Mouse (Mus musculus): ENCODE data around the gene Sirt2. TPM values are rescaled to one million over a fixed set of nuclear protein-coding genes. Genes with fewer than 3 reads are reported as not detected.
A peak's percentile ranks its signal among the peaks of the same experiment; 100 is the strongest.

Sirt2 gene
- total RNA-seq, 2 experiments from 2014 or later, result 49.7 to 85.8 TPM

DNA sequence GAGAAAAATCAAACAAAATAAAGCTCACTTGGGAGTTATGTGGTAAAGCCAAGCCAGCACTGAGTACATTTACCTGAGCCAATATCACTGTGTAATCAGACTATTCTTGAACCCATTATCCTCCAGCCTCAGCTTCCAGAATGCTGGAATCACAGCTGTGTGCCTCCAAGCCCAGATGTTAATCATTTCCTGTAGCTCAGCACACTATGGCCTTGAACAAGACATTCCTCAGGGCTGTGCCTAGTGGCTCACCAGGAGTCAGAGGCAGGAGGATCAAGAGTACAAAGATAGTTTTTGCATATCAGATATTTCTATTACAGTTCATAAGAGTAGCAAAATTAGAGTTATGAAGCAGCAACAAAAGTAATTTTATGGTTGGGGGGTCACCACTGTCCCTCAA lies 25.2 kb downstream of the Sirt2 start:
- ATAC-seq (replicated peaks; ENCODE audit: low FRiP score, low TSS enrichment, poor library complexity, severe bottlenecking), result no peak

DNA sequence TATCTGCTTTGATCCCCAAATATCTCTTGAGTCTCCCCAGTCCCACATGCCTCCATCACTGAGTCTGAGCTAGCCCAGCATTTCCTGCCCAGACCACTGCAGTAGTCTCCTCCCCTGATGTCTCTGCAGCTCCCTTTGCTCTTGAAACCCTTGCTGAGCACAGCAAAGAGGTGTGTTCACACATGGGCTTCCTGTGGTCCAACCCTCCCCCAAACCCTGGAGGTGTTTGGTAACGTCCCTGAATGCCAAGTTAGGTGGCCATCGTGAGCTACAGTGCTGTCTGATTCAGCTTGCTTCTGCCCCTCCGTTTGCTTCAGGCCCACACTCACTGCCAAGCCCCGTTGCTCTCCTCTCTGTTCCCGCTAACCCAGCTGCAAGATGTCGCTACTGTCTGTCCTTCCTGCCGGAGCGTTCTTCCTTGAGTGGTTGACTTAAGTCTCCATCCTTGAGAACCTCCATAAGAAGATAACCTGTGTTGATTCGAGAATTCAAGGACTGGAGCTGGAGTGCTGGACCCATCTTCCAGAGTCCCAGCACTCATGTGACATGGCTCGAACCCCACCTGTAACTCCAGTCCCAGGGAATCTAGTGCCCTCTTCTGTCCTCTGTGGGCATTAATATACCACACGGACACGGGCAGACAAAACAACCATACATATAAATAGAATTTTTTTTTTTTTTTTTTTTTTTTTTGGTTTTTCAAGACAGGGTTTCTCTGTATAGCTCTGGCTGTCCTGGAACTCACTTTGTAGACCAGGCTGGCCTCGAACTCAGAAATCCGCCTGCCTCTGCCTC lies 26.1 kb downstream of the Sirt2 start:
- no peak for ATAC-seq (replicated peaks; ENCODE audit: low FRiP score, low TSS enrichment, poor library complexity, severe bottlenecking)

DNA sequence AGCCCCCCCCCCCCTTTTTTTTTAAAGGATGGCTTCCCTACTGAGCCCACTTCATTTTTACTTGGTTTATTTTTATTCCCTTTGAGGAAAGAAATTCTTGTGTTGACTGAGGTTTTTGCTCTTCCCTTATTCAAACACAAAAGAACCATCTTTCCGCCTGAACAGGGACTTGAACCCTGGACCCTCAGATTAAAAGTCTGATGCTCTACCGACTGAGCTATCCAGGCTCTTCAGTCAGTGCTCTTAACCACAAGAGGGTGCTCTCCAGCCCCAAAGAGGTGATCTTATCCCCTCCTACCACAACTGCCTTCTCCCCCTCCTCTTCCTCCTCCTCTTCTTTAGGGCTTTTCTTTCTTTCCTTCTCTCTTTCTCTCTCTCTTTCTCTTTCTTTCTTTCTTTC lies 27.3 kb downstream of the Sirt2 start:
- ATAC-seq (replicated peaks; ENCODE audit: low FRiP score, low TSS enrichment, poor library complexity, severe bottlenecking), result no peak

DNA sequence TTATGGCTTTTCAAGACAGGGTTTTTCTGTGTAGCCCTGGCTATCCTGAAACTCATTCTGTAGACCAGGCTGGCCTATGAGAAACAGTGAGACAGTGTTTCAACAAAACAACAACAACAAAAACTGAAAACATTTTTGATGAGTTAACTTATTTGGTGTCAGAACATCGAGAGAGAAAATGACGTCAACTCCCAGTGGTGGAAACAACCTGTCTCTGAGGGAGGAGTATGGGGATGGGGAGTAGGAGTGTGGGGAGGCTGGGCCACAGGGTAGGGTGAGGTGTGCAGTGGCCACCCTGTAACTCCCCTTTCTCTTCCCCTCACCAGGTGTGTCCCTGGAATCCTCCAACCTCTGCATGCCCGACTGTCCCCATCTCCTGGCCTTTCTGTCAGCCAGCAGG lies 28.0 kb downstream of the Sirt2 start:
- no peak for ATAC-seq (replicated peaks; ENCODE audit: low FRiP score, low TSS enrichment, poor library complexity, severe bottlenecking)

DNA sequence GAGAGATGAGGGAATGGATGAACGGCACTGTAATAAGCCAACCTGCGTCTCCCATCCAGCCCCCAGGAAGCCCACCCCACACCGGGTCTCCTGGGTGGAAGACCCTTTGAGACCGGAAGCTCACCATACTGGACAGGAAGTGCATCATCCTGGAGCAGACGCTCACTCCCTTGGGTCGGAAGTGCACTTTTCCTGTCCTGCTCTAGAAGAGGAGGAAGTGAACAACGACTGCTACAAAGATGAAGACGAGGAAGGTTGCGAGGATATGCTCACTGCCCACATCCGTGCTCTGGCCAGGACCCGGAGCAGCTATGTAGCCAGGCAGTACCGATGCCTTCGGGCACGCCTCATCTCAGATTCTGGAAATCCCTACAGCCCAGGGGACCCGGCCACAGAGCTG lies 29.3 kb downstream of the Sirt2 start:
- peak; percentile 28; the same call in 1 of the 2 replicates for ATAC-seq (replicated peaks; ENCODE audit: low FRiP score, low TSS enrichment, poor library complexity, severe bottlenecking)

DNA sequence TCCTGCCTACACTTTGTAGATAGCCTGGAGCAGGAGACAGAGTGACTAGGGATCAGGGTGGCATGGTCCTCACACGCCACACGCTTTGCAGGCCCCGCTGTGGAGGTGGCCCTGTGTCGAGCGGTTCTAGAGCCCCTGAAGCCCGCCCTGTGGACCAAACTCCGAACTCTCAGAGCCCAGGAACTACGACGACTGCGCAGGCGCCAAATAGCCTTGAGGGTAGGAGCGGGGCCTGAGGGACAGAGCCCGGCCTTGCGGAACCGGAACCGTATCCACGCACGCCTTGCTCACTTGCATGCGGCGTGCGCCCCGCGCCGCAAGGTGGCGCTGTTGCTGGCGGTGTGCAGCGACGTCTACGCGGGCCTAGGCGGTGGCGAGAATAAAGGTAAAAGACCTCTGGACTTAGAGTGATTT lies 30.0 kb downstream of the Sirt2 start:
- peak; percentile 79 for ATAC-seq (replicated peaks; ENCODE audit: low FRiP score, low TSS enrichment, poor library complexity, severe bottlenecking)

DNA sequence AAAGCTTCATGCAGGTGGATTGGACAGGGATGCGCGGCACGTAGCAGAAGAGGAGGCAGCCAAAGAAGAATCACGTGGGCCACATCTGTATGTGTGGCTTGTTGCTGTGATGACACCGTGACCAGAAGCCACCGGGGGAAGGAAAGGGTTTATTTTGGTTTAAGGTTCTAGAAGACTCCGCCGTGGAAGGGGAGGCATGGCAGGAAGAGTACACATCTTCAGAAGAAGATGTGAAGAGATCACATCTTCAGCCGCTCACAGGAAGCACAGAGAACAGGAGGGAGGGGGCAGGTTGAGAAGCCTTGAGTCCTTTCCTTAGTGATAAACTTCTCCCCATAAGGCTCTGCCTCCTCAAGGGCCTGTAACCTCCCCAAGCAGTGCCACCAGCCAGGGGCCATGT lies 33.5 kb downstream of the Sirt2 start:
- ATAC-seq (replicated peaks; ENCODE audit: low FRiP score, low TSS enrichment, poor library complexity, severe bottlenecking), result no peak

DNA sequence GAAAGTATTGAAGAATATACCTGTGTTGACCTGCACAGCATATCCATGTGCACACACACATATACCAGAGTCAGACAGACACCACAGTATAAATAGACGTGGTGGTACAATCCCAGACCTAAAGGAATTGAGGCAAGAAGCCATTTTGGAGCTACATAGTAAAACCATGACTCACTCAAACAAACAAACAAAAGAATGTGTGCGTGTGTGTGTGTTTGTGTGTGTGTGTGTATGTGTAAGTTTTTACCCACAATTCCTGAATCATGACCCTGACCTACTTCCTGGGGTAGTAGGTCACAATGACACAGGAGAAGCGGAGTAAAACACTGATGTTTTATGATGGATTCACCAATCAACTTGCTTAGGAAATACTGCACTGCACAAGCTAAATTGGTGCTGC lies 34.9 kb downstream of the Sirt2 start:
- ATAC-seq (replicated peaks; ENCODE audit: low FRiP score, low TSS enrichment, poor library complexity, severe bottlenecking), result no peak

DNA sequence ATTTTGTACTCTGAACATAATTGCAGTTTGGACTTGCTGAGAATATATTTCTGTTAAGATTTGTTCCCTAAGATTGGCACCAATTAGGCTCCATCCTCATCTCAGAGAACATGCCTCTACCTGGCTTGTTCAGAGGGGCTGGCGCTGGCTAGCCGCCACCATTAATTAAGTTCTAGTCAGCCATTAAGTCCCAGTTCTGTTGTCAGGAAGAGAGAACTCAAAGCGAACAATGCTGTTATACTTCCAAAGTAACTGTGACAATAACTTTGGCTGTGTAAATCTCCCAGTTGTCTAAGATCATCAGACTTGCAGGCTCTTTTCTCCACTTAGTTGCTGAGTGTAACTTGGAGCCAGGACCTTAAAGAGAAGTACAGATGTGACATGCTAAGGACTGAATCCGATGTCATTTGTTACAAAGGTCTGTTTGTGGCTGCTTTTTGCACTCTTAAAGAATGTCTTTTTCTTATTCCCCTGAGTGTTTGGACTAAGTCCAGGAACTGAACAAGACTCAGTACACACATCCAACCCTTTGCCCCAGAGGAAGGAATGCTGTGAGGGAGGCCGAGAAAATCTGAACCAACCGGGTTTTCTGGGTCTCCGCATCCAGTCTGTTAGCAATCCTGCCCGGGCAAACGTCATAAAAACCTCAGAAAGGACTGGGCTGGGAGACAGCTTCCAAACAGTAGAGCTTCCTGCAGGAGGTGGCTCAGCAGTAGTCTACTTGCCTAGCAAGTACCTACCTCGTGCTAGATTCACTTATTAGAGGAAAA lies 35.6 kb downstream of the Sirt2 start:
- ATAC-seq (replicated peaks; ENCODE audit: low FRiP score, low TSS enrichment, poor library complexity, severe bottlenecking), result no peak

DNA sequence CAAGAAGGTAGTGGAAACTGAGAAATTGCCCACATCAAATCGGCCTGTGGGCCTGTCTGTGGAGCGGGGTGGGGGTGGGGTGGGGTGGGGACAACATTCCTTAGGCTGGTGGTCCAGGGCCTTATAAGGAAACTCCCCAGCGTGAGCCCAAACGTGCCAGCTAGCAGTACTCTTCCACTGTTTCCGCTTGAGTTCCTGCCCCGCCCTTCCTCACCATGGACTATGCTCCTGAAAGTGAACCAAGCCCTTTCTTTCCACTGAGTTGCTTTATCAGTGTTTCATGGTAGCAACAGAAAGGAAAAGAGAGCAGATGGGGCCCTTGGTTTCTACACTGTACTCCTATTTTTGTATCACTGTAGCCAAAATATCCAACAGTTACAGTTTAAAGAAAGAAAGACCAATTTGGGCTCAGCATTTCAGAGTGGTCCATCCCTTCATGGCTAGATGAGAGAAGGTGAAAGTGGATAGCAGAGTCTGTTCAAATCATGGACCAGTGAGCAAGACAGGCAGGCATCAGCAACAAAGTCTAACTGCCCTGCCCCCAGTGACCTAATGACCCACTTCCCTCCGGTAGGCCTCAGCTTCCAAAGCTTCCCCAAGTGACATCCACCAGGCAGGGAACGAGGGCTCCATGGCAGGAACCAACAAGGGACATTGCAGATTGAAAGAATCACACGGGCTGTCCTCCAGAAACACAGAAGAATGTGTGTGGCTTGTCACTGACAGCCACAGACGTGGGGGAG lies 36.5 kb downstream of the Sirt2 start:
- peak; percentile 60 for ATAC-seq (replicated peaks; ENCODE audit: low FRiP score, low TSS enrichment, poor library complexity, severe bottlenecking)

DNA sequence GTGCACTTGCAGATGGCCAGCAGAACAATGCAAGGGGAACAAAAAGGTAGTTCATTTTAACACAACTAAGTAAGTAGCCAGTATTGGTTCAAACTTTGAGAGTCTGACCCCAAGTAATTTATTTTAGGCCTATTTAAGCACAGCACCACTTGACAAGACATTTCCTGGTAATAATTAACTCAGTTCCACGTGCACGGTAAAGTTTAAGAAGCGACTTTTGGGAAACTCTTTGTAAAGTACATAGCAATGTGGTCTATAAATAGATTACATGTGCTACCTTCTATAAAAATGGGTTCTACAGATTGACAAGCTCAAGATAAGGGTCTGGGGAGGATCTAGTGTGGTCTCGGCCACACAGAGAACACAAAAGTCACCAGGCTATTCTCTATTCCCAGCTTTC lies 37.2 kb downstream of the Sirt2 start:
- ATAC-seq (replicated peaks; ENCODE audit: low FRiP score, low TSS enrichment, poor library complexity, severe bottlenecking), result peak; percentile 32; the same call in 1 of the 2 replicates

DNA sequence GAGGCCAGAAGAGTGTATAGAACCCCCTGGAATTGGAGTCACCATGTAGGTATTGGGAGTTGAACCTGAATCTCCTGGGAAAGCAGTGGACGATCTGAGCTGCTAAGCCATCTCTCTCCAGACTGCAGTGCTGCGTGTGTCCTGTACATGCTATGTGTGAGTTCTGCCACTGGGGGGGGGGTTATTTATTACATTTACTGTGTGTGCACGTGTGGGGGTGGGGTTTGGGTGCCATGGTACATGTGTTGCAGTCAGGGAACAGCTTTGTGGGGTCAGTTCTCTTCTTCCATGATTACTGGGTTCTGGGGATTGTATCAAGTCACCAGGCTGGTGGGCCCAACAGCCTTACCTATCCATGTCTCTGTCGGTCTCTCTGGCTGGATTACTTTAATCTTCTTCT lies 40.3 kb downstream of the Sirt2 start:
- ATAC-seq (replicated peaks; ENCODE audit: low FRiP score, low TSS enrichment, poor library complexity, severe bottlenecking), result no peak

DNA sequence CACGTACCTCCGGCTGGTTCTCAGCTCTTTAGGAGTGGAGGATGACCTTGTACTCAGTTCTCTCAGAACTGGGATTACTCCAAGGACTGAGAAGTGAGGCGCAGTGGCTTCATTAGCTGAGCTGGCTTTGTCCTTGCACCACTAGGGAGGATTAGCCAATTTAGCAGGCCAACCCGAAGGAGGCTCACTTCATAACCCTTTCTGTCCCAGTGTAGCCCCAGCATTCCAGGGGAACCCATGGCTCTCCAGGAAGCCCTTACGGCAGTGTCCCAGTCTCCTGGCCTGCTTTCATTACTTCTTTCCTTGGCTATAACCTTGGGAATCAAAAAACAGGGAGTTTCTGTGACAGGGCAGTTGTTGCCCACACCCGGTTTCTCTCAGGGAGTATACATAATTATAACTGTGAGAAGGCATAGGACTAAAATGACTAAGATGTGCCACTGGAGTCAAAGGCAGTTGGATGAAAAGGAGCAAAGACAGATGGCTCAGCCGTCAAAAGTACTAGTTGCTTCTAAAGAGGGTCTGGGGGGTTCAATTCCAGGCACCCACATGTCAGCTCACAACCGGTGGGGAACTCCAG lies 41.2 kb downstream of the Sirt2 start:
- no peak for ATAC-seq (replicated peaks; ENCODE audit: low FRiP score, low TSS enrichment, poor library complexity, severe bottlenecking)

DNA sequence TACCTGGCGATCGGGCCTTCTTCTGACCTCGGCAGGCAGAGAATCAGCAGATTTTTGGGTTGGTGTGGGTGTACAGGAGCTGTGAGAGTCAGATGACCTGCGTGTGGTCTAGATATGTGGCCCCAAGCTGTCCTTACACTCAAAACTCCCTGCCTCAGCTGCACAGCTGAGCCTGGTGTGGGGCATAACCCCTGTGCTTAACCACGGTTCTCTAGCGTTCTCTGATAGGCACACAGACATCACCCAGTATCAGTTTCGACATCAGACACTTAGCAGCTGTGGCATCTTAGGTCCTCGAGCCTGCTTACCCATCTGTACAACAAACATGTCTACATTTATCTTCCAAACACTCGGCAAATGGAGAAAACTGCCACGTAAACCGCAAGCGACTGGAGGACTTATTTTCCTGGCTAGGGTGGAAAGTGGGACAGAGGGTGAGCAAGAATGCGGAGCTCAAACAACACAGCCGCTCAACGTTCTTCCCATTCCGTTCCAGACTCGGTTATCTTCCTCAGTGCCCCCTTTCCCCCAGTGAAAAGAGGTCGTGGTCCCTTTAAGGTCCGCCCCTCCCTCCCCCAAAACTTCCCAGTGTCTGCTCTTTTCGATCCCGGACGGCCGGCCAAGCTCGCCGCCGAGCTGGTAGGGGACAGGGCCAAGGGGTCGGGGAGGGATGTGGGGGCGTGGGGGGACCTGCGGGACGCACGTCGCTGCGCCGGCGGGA lies 41.8 kb downstream of the Sirt2 start, which contains the start of gene Hnrnpl:
Hnrnpl (plus strand) TSS at position 321 of the 721 bp plus-strand sequence.
- peak; percentile 11 for ATAC-seq (replicated peaks; ENCODE audit: low FRiP score, low TSS enrichment, poor library complexity, severe bottlenecking)

DNA sequence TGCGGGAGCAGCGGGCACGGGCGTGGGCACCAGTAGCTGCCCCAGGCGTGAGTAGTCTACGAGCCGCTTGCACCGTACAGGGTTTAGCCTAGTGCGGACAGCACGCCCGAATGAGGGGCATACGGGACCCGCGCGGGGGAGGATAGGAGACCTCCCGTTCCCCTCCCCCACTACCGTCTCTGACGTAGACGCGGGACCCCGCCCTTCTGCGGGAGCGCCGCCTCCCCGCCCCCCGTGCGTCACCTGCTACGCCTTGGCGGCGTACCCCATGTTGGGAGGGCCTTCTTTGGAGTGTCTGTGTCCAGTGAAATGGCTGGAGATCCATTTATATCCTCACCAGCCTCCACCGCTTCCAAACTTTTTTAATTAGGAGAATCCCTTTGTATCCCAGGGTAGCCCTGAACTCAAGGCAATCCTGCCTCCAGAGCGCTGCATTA lies 42.4 kb downstream of the Sirt2 start:
- peak; percentile 54 for ATAC-seq (replicated peaks; ENCODE audit: low FRiP score, low TSS enrichment, poor library complexity, severe bottlenecking)

DNA sequence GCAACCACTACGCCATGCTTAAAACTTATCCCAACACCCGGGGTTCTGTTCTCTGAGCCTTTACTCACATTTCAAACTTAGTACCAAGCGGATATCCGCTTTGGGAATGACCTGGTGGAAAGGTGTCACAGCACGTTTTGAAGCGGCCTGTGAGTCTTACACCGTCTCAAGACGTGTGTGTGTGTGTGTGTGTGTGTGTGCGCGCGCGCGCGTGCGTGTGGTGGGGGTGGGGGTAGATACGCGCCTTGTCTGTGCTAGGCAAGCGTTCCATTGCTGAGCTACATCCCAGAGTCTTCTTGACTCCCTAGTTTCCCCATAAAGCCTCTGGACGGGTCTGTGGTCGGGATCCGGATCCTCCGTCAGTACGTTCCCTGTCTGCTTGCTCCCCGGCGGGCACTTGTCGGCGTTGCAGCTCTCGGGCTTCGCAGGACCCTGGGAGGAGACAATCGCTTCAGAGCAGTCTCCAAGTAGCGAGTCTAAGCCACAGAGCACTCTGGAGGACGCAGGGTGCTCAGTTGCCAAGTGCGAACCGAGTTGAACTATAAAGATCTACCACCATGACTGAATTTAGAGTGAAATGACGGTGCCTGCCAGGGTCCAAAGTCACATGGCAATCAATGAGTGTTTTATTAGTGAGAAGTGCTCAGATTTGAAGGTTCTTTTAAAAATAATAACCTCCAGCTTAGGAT lies 43.0 kb downstream of the Sirt2 start:
- peak; percentile 13 for ATAC-seq (replicated peaks; ENCODE audit: low FRiP score, low TSS enrichment, poor library complexity, severe bottlenecking)

DNA sequence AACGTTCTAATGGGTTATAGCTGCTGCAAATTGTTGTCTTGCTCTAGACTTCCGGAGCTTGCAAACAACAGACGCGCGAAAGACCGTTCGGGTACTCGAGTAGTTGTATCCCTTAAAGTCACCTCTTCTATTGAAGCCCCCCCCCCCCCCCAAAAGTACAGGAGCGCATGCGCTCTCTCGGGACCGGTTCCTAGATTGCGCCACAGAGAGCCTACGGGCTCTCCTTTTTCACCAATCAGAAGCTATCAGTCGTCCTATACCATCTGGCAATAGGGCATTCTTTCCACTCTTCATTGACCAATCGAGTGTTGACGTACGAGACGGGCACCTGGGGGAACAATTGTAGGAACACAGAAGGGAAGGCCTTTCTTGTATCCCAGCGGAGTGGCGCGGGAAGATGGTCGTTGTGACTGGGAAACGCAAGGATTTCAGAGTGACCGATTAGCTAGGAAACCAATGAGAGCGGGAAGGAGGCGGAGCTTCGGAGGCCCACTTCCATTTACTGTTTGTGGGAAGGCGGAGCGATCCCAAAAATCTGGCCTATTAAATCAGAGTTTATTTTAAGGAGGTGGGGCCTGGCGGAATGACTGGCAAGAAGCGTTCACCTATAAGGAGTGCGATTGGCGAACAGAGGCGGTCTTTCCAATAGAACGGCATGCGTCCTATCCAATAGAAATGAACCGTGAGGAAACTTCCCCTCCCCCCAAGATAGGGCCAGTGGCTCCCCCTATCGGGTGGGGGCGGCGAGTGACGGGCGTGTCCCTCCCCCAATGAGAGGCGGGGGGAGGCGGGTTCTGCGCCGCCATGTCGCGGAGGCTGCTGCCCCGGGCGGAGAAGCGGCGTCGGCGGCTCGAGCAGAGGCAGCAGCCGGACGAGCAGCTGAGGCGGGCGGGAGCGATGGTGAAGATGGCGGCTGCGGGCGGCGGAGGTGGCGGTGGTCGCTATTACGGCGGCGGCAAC lies 43.9 kb downstream of the Sirt2 start:
- peak; percentile 69 for ATAC-seq (replicated peaks; ENCODE audit: low FRiP score, low TSS enrichment, poor library complexity, severe bottlenecking)

All from megakaryocyte-erythroid progenitor cell, adult 5-6 weeks (primary cell).